Mouse (Mus musculus) central nervous system, embryonic 11.5 days (tissue): ENCODE results near the gene Fign. TPM values are rescaled to one million over a fixed set of nuclear protein-coding genes. Genes with fewer than 3 reads are reported as not detected.

ENCODE experiments used
- polyA plus RNA-seq: library from polyadenylated mRNA; depleted of rRNA; stranded (reverse); fragments of >200 nt; gene quantifications from 2 replicates; pipeline ENCODE4 v1.2.3, GENCODE M21; 2012; rRNA removed

The Fign gene
- polyA plus RNA-seq = 7.0 and 10.2 TPM in 2 replicates

GRCm38 (mm10) chr2:64097937-64098617 is at the start of gene Fign:
Gene Fign, minus strand, starts transcription at chr2:64098038.

